Mouse (Mus musculus) adrenal gland, adult 18-20 months (tissue): Measurements from ENCODE around the gene Olfr914. TPM values are rescaled to one million over a fixed set of nuclear protein-coding genes. Genes with fewer than 3 reads are reported as not detected.

Source experiments
- DNase-seq, 2 experiments: peaks; one replicate each; pipeline ENCODE4 v3.0.0; 2021 to 2022; ENCODE audit warnings: low spot score in 2 of 2
- long read RNA-seq, 2 experiments: library from polyadenylated mRNA; stranded (forward); transcript quantifications; one replicate each; pipeline ENCODE4 v2.0.0; 2021
- total RNA-seq, 2 experiments: library from RNA; stranded (reverse); gene quantifications; 1 replicate in 1 of 2; 2 replicates in 1 of 2; pipeline ENCODE4 v1.2.3; 2021

Olfr914 gene
- total RNA-seq: not detected
- long read RNA-seq, experiment 1: 0 reads
- long read RNA-seq, experiment 2: 0 reads

- no peak for DNase-seq
Measured at GRCm38 (mm10) chr9:38604802-38605201, at the start of gene Olfr914. Olfr914 (plus strand) TSS chr9:38605102.

- no peak for DNase-seq
Measured at GRCm38 (mm10) chr9:38579878-38580277, 25.0 kb upstream of the Olfr914 start, which contains the start of gene Olfr912. Olfr912 (plus strand) TSS chr9:38580178.

GRCm38 (mm10) chr9:38591056-38591455 lies 13.8 kb upstream of the Olfr914 start:
- no peak for DNase-seq

- DNase-seq: no peak
Measured at GRCm38 (mm10) chr9:38592459-38592858, 12.4 kb upstream of the Olfr914 start, which contains the start of gene Olfr913. Olfr913 (plus strand) TSS chr9:38592759.

GRCm38 (mm10) chr9:38632406-38632805 lies 27.5 kb downstream of the Olfr914 start:
- DNase-seq: no peak

DNA sequence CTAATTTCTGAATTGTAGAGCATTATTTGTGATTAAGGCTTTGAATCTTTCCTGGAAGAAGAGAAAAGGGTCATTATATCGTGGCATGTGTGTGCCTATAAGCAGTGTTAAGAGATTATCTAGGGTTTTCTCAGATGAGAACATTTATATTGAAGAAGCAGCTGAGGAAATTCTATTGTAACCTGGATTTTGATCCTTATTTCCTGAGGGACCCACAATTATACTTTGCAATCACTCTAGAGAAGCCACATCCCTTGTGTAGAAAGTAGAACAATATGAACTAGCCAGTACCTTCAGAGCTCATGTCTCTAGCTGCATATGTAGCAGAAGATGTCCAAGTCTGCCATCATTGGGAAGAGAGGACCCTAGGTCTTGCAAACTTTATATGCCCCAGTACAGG lies 54.9 kb downstream of the Olfr914 start, which contains the start of gene Olfr916:
Gene Olfr916, minus strand, starts transcription at position 101 of the 400 bp plus-strand sequence.
- DNase-seq: no peak

Other genes with a start within 250 kb of the Olfr914 start
- not detected for gene Olfr250, start 238.2 kb upstream of the Olfr914 start, total RNA-seq
- gene Olfr251, start 228.0 kb upstream of the Olfr914 start, total RNA-seq: not detected
- not detected for gene Olfr147, start 203.4 kb upstream of the Olfr914 start, total RNA-seq
- not detected for gene Olfr901, start 175.6 kb upstream of the Olfr914 start, total RNA-seq
- not detected for gene Olfr902, start 157.4 kb upstream of the Olfr914 start, total RNA-seq
- not detected for gene Olfr904, start 142.0 kb upstream of the Olfr914 start, total RNA-seq
- under 1 TPM in 1 of 2 experiments, not detected in 1; 0.06 TPM for gene Olfr905, start 134.0 kb upstream of the Olfr914 start, total RNA-seq
- gene Olfr906, start 118.0 kb upstream of the Olfr914 start, total RNA-seq: not detected
- not detected for gene Olfr907, start 109.3 kb upstream of the Olfr914 start, total RNA-seq
- gene Olfr911-ps1, start 83.5 kb upstream of the Olfr914 start, total RNA-seq: not detected
- gene Olfr910, start 67.3 kb upstream of the Olfr914 start, total RNA-seq: not detected
- gene Olfr912, start 24.9 kb upstream of the Olfr914 start, total RNA-seq: not detected
- not detected for gene Olfr913, start 12.3 kb upstream of the Olfr914 start, total RNA-seq
- not detected for gene Olfr916, start 54.8 kb downstream of the Olfr914 start, total RNA-seq
- not detected for gene Olfr917, start 60.7 kb downstream of the Olfr914 start, total RNA-seq
- gene Olfr918, start 69.5 kb downstream of the Olfr914 start, total RNA-seq: not detected
- not detected for gene Olfr919, start 98.6 kb downstream of the Olfr914 start, total RNA-seq
- gene Vwa5a, start 113.2 kb downstream of the Olfr914 start, total RNA-seq: 10 to 100 TPM; 41.1 to 43.6 TPM
- gene Olfr920, start 147.2 kb downstream of the Olfr914 start, total RNA-seq: under 1 TPM; 0.19 to 0.33 TPM
- gene Olfr921, start 168.0 kb downstream of the Olfr914 start, total RNA-seq: not detected
- gene Olfr922, start 209.5 kb downstream of the Olfr914 start, total RNA-seq: not detected
- gene Olfr923, start 221.4 kb downstream of the Olfr914 start, total RNA-seq: not detected
- not detected for gene Olfr924, start 239.3 kb downstream of the Olfr914 start, total RNA-seq
- gene Olfr26, start 250.0 kb downstream of the Olfr914 start, total RNA-seq: not detected